Mouse (Mus musculus) CH12.LX (cell line): ENCODE measurements at regions not wholly inside any gene's neighbourhood (a gene's known extent, or its start where the extent isn't known, plus 50 kb on each side); places are given as distances from the start of the nearest gene placed in this dataset.

Experiments used
- DNase-seq: peaks from one replicate; pipeline ENCODE4 v3.0.0-alpha.2; 2013; ENCODE audit errors: extremely low read depth
- H3K27ac ChIP-seq: 2 replicates; pipeline ENCODE4 v1.5.1; 2012; ENCODE audit warnings: low read depth, mild to moderate bottlenecking, control low read depth, moderate library complexity; ENCODE audit not compliant: insufficient read depth
- H3K27me3 ChIP-seq: replicated peaks from 2 replicates; pipeline ENCODE3; 2012; ENCODE audit warnings: inconsistent platforms
- H3K36me3 ChIP-seq, 2 experiments: replicated peaks in 1 of 2; 2 replicates each; pipeline versions ENCODE3 to v1.6.1; 2012; ENCODE audit warnings: inconsistent platforms in 1 of 2, low read length in 1 of 2, mild to moderate bottlenecking in 1 of 2, mixed read lengths in 1 of 2, moderate library complexity in 1 of 2; ENCODE audit not compliant: control insufficient read depth in 1 of 2, insufficient read depth in 1 of 2
- H3K4me1 ChIP-seq, 2 experiments: 2 replicates each; pipeline ENCODE4 v1.6.1; 2012; ENCODE audit warnings: inconsistent platforms in 1 of 2, moderate library complexity in 1 of 2; ENCODE audit not compliant: insufficient read depth in 2 of 2, control insufficient read depth in 1 of 2
- H3K4me2 ChIP-seq: 2 replicates; pipeline ENCODE4 v1.6.1; 2012; ENCODE audit warnings: low read depth, mild to moderate bottlenecking, control low read depth; ENCODE audit not compliant: poor library complexity, insufficient read depth, severe bottlenecking
- H3K4me3 ChIP-seq, 3 experiments: fragments of 150-350 bp in 1 of 3; sonication (generic) in 1 of 3; replicated peaks in 1 of 3; 2 replicates each; pipeline versions ENCODE3 to v1.5.1; 2011 to 2012; ENCODE audit warnings: low read depth in 2 of 3, low read length in 2 of 3, mild to moderate bottlenecking in 2 of 3, moderate library complexity in 2 of 3, control low read depth in 1 of 3, improper control_type of control experiment in 1 of 3, inconsistent platforms in 1 of 3, mixed read lengths in 1 of 3; ENCODE audit not compliant: poor library complexity in 1 of 3
- H3K79me2 ChIP-seq: replicated peaks from 2 replicates; pipeline ENCODE4 v1.6.1; 2012; ENCODE audit warnings: mild to moderate bottlenecking, moderate library complexity; ENCODE audit not compliant: control insufficient read depth, poor library complexity, insufficient read depth, severe bottlenecking; ENCODE audit errors: extremely low read depth
- H3K9ac ChIP-seq: 2 replicates; pipeline ENCODE4 v1.6.1; 2012; ENCODE audit warnings: low read depth, mild to moderate bottlenecking, control low read depth, moderate library complexity; ENCODE audit not compliant: insufficient read depth
- H3K9me3 ChIP-seq: replicated peaks from 2 replicates; pipeline ENCODE3; 2012; ENCODE audit warnings: low read length, inconsistent platforms, mixed read lengths
- CHD2 ChIP-seq: IDR thresholded peaks from 2 replicates; pipeline ENCODE4 v1.6.1; 2011; ENCODE audit warnings: low read length, improper control_type of control experiment
- E2F4 ChIP-seq: IDR thresholded peaks from 2 replicates; pipeline ENCODE4 v1.6.1; 2011; ENCODE audit warnings: low read depth, low read length, improper control_type of control experiment; ENCODE audit not compliant: insufficient replicate concordance
- HCFC1 ChIP-seq: IDR thresholded peaks from 2 replicates; pipeline ENCODE4 v1.6.1; 2012; ENCODE audit warnings: low read depth, mild to moderate bottlenecking, inconsistent platforms, low read length, improper control_type of control experiment
- MAFK ChIP-seq: IDR thresholded peaks from 2 replicates; pipeline ENCODE4 v1.6.1; 2011; ENCODE audit warnings: low read length, improper control_type of control experiment; ENCODE audit not compliant: insufficient replicate concordance
- MAZ ChIP-seq: IDR thresholded peaks from 2 replicates; pipeline ENCODE4 v1.6.1; 2012; ENCODE audit warnings: low read depth, mild to moderate bottlenecking, inconsistent platforms, low read length, improper control_type of control experiment, moderate library complexity
- MEF2A ChIP-seq: IDR thresholded peaks from 2 replicates; pipeline ENCODE4 v1.6.1; 2014; ENCODE audit warnings: low read depth, mild to moderate bottlenecking, inconsistent platforms, low read length, improper control_type of control experiment, borderline replicate concordance
- MYC ChIP-seq: IDR thresholded peaks from 2 replicates; pipeline ENCODE4 v1.6.1; 2011; ENCODE audit warnings: low read depth, mild to moderate bottlenecking, improper control_type of control experiment, low read length
- NRF1 ChIP-seq: IDR thresholded peaks from 2 replicates; pipeline ENCODE4 v1.6.1; 2014; ENCODE audit warnings: low read depth, mild to moderate bottlenecking, inconsistent platforms, low read length, improper control_type of control experiment, moderate library complexity
- PAX5 ChIP-seq: IDR thresholded peaks from 2 replicates; pipeline ENCODE4 v1.6.1; 2012; ENCODE audit warnings: low read length, inconsistent platforms, mixed read lengths
- POLR2A ChIP-seq: IDR thresholded peaks from 2 replicates; pipeline ENCODE4 v1.6.1; 2011; ENCODE audit warnings: low read depth, mild to moderate bottlenecking, improper control_type of control experiment, low read length
- RAD21 ChIP-seq: IDR thresholded peaks from 2 replicates; pipeline ENCODE4 v1.6.1; 2011; ENCODE audit warnings: low read depth, mild to moderate bottlenecking, low read length, improper control_type of control experiment, moderate library complexity
- RCOR1 ChIP-seq: conservative IDR thresholded peaks from 2 replicates; pipeline ENCODE4 v1.6.1; 2012; ENCODE audit warnings: low read depth, mild to moderate bottlenecking, inconsistent platforms, low read length, improper control_type of control experiment
- SMC3 ChIP-seq: IDR thresholded peaks from 2 replicates; pipeline ENCODE4 v1.6.1; 2011; ENCODE audit warnings: low read depth, low read length, improper control_type of control experiment
- TBP ChIP-seq: conservative IDR thresholded peaks from 2 replicates; pipeline ENCODE4 v1.6.1; 2011; ENCODE audit warnings: low read depth, low read length, improper control_type of control experiment
- UBTF ChIP-seq: IDR thresholded peaks from 2 replicates; pipeline ENCODE4 v1.6.1; 2012; ENCODE audit warnings: low read depth, mild to moderate bottlenecking, inconsistent platforms, low read length, improper control_type of control experiment, moderate library complexity
- USF2 ChIP-seq: conservative IDR thresholded peaks from 2 replicates; pipeline ENCODE4 v1.6.1; 2011; ENCODE audit warnings: low read depth, low read length, improper control_type of control experiment
- ZC3H11A ChIP-seq: IDR thresholded peaks from 2 replicates; pipeline ENCODE4 v1.6.1; 2012; ENCODE audit warnings: low read depth, mild to moderate bottlenecking, inconsistent platforms, low read length, improper control_type of control experiment
- ZKSCAN1 ChIP-seq: IDR thresholded peaks from 2 replicates; pipeline ENCODE4 v1.6.1; 2012; ENCODE audit warnings: low read depth, inconsistent platforms, low read length, improper control_type of control experiment, borderline replicate concordance
- ZMIZ1 ChIP-seq: IDR thresholded peaks from 2 replicates; pipeline ENCODE4 v1.6.1; 2012; ENCODE audit warnings: low read depth, mild to moderate bottlenecking, inconsistent platforms, low read length, improper control_type of control experiment
- ZNF384 ChIP-seq: IDR thresholded peaks from 2 replicates; pipeline ENCODE4 v1.6.1; 2012; ENCODE audit warnings: low read depth, low read length, improper control_type of control experiment, inconsistent platforms
- dilution Hi-C: fragments of 300-500 bp; cut with MboI; formaldehyde crosslinking; loops from 2 replicates; pipeline ENCODE4 v1.14.3; 2020; ENCODE audit warnings: low sequenced_read_pairs; ENCODE audit not compliant: extremely low pct_unique_long_range_greater_than_20kb, extremely low pct_ligation_motif_present
- in situ Hi-C: fragments of 300-500 bp; cut with MboI; formaldehyde crosslinking; loops from 3 replicates; pipeline ENCODE4 v1.14.3; 2019; ENCODE audit warnings: low sequenced_read_pairs, low pct_ligation_motif_present, low pct_unique_long_range_greater_than_20kb, mixed read lengths

- TF ChIP-seq CHD2 (no peak), MAFK (no peak), ZKSCAN1 (no peak), UBTF (no peak), NRF1 (no peak), ZC3H11A (no peak), SMC3 (no peak), TBP (no peak), ZMIZ1 (no peak), PAX5 (no peak), MEF2A (no peak), POLR2A (no peak), HCFC1 (no peak), RCOR1 (no peak)
- H3K27me3 ChIP-seq, result peaks cover 55% of the 10 kb centered on the region
- dilution Hi-C loops (no loop called here), in situ Hi-C loops (no loop called here)
- peaks cover 12% of the 10 kb centered on the region for H3K9me3 ChIP-seq
- no peak for DNase-seq
- H3K79me2 ChIP-seq, result no peaks in the 10 kb centered on the region
- H3K9ac ChIP-seq, result no peak overlapping the region
- H3K4me3 ChIP-seq, result no peak overlapping the region
- H3K36me3 ChIP-seq, result no peaks in the 10 kb centered on the region
- no peak overlapping the region for H3K4me2 ChIP-seq
- no peak overlapping the region for H3K27ac ChIP-seq
- H3K4me1 ChIP-seq, result no peaks in the 10 kb centered on the region
Measured at GRCm38 (mm10) chr6:84441721-84442480, 151.8 kb downstream of the Cyp26b1 start.

GRCm38 (mm10) chr6:84436716-84437115 lies 157.0 kb downstream of the Cyp26b1 start:
- no peak overlapping the region for H3K9ac ChIP-seq
- no peak overlapping the region for H3K27ac ChIP-seq
- no peak overlapping the region for H3K4me2 ChIP-seq
- H3K27me3 ChIP-seq, result peaks cover 60% of the 10 kb centered on the region
- peaks cover 12% of the 10 kb centered on the region for H3K9me3 ChIP-seq
- dilution Hi-C loops, result no loop called here
- no peaks in the 10 kb centered on the region for H3K36me3 ChIP-seq
- in situ Hi-C loops, result no loop called here
- TF ChIP-seq TBP, result no peak
- TF ChIP-seq SMC3, result no peak
- TF ChIP-seq, all 38 proteins: peak for 0
- Histone ChIP-seq H3K4me1 (peaks cover 0 to 2% of the 10 kb centered on the region in 2 experiments; a peak in 1 of 4 replicates), H3K4me3 (no peak overlapping the region), H3K79me2 (no peaks in the 10 kb centered on the region)
- no peak for DNase-seq

- in situ Hi-C loops (no loop called here), dilution Hi-C loops (no loop called here)
- Histone ChIP-seq H3K27ac (no peak overlapping the region), H3K9ac (no peak overlapping the region), H3K27me3 (peaks cover 78% of the 10 kb centered on the region), H3K4me1 (peaks cover 0 to 2% of the 10 kb centered on the region in 2 experiments; a peak in 1 of 4 replicates), H3K4me2 (no peak overlapping the region), H3K9me3 (no peaks in the 10 kb centered on the region), H3K36me3 (no peaks in the 10 kb centered on the region), H3K4me3 (no peak overlapping the region), H3K79me2 (no peaks in the 10 kb centered on the region)
- TF ChIP-seq ZNF384 (no peak), MAZ (no peak), MYC (no peak), MAFK (no peak), UBTF (no peak), USF2 (no peak), E2F4 (no peak), RAD21 (no peak)
- DNase-seq, result no peak
Measured at GRCm38 (mm10) chr6:84434532-84434931, 159.2 kb downstream of the Cyp26b1 start.
